Mouse (Mus musculus): ENCODE results near the gene Prokr1. TPM values are rescaled to one million over a fixed set of nuclear protein-coding genes. Genes with fewer than 3 reads are reported as not detected.

The Prokr1 gene
- total and polyA plus RNA-seq, 3 experiments = 1.3 to 1.4 TPM; not detected in 1

DNA sequence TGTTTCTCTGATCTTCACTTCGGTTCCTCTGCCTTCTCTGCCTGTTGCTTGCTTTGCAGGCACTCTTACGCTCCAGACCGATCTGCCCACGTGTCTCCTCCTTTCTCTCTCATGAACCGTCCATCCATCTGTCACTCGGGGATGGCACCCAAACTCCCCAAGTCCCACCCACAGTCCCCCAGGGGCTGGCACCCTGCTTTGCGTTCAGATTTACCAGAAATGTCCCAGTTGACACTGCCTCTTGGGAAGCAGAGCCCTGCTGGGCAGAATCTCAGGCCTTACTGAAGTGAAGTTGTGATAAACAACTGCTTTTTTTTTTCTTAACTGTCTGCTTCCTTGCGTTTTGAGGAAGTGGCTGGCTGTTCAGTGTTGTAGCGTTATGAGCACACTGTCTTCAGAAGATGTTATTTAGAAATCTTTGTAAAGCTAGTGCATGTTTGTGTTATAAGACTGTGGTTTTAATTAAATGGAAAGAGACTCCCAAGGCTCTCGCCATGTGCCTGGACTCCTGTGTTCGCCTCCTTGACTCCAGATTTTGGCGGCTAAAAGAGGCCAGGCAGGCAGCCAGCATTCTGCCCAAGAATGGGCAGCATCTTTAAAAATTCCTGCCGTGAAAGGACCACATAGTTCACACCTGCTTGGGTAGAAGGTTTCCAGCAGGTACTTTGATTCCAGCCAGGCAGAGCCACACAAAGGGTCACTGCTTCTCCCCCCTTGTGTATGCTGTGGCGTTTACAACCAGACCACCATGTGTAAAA lies 57.4 kb downstream of the Prokr1 start, which contains the start of gene Arhgap25 (continued):
- no peak for TF ChIP-seq ZKSCAN1 (IDR thresholded peaks at IDR 0.05; ENCODE audit: low read depth, low read length)
- no peak for TF ChIP-seq RAD21 (IDR thresholded peaks at IDR 0.05; ENCODE audit: low read depth, low read length)
- TF ChIP-seq MAFK (IDR thresholded peaks at IDR 0.05; ENCODE audit: borderline replicate concordance, low read depth, low read length) = no peak
- no peak for TF ChIP-seq NRF1 (IDR thresholded peaks at IDR 0.05; ENCODE audit: insufficient read depth, low read depth, low read length, poor library complexity, severe bottlenecking)
- peak; percentile 37 for TF ChIP-seq NELFE (IDR thresholded peaks at IDR 0.05; ENCODE audit: low read depth, low read length)
- no peak for TF ChIP-seq CHD2 (IDR thresholded peaks at IDR 0.05; ENCODE audit: low read length)
- no peak for TF ChIP-seq BHLHE40 (IDR thresholded peaks at IDR 0.05; ENCODE audit: borderline replicate concordance, low read depth, low read length)
- TF ChIP-seq GATA1 (IDR thresholded peaks at IDR 0.05; ENCODE audit: low read depth, low read length) = peak; percentile 48; the same call in 1 of the 2 replicates

DNA sequence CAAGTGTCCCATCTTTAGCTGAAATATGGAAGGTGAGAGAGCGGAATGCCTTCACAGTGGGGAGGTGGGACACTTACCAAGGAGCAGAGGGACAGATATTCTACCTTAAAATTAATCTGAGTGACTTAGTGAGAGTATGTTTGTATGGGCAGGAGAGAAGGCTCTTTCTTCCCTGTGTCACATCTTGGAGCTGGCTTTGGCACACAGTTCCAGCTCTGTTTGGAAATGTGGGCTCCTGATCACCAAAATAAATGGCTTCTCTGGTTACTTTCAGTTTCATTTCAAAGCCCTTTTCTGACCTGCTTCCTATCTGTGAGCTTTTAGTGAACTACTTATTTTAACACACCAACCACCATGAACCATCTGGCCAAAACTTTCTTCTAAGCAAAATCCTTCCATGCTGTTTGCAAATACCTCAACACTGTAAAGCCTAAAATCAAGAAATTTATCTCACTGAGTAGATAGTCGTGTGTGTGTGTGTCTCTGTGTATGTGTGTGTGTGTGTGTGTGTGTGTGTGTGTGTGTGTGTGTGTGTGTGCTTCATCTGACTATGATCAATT lies 59.0 kb downstream of the Prokr1 start:
- Histone ChIP-seq H3K4me3 (ENCODE audit: control insufficient read depth in 1 of 2, insufficient read depth in 1 of 2, low read depth in 2 of 2, low read length in 2 of 2) (peak overlapping the region; percentile 33 to 73), H3K27ac (ENCODE audit: control insufficient read depth, low read depth, low read length) (peak overlapping the region; percentile 15; the same call in 1 of the 2 replicates), H3K9ac (ENCODE audit: control insufficient read depth, low read depth, low read length, poor library complexity, severe bottlenecking) (peak overlapping the region; percentile 54)

DNA sequence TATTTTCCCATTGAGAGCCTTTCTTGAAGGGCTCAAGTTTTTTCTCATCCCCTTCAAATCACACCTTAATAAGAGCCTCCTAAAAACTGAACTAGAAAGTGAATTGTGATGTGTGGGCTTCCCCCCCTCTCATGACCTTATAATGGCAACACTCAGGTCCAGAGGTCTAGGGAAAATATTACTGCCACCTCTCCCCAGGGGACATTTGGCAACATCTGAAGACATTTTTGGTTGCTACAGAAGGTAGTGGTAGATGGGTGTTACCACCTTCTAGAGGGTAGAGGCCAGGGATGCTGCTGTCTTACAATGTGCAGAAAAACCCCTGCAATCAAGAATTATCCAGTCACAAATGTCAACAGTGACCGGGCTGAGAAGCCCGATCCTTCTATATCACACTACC lies 60.2 kb downstream of the Prokr1 start:
- H3K9ac ChIP-seq (ENCODE audit: control insufficient read depth, low read depth, low read length, poor library complexity, severe bottlenecking) = no peak overlapping the region
- H3K9me3 ChIP-seq (replicated peaks; ENCODE audit: insufficient read depth, low read length) = no peaks in the 10 kb centered on the region
- no peak overlapping the region for H3K4me3 ChIP-seq (ENCODE audit: control insufficient read depth in 1 of 2, insufficient read depth in 1 of 2, low read depth in 2 of 2, low read length in 2 of 2)
- H3K4me1 ChIP-seq (ENCODE audit: control insufficient read depth in 1 of 2, insufficient read depth in 2 of 2, low read length in 2 of 2) = peaks cover 11 to 22% of the 10 kb centered on the region in 2 experiments
- DNase-seq (ENCODE audit: low read depth, low spot score) = no peak
- peaks cover 0 to 27% of the 10 kb centered on the region in 2 experiments; a peak in 2 of 4 replicates for H3K36me3 ChIP-seq (ENCODE audit: control insufficient read depth in 1 of 2, insufficient read depth in 2 of 2, low read length in 2 of 2)
- no peaks in the 10 kb centered on the region; the same call in 1 of the 2 replicates for H3K79me2 ChIP-seq (ENCODE audit: control insufficient read depth, insufficient read depth, low read length, poor library complexity)
- no peaks in the 10 kb centered on the region for H3K27me3 ChIP-seq (ENCODE audit: control insufficient read depth in 1 of 2, insufficient read depth in 2 of 2, low read length in 2 of 2)
- no peak for TF ChIP-seq TBP (IDR thresholded peaks at IDR 0.05; ENCODE audit: low read depth, low read length)
- no peak overlapping the region for H3K27ac ChIP-seq (ENCODE audit: control insufficient read depth, low read depth, low read length)

More for the DNA sequence above, 59.0 kb downstream of the Prokr1 start:
- Histone ChIP-seq H3K4me1 (ENCODE audit: control insufficient read depth in 1 of 2, insufficient read depth in 2 of 2, low read length in 2 of 2) (peaks cover 11 to 22% of the 10 kb centered on the region in 2 experiments), H3K79me2 (ENCODE audit: control insufficient read depth, insufficient read depth, low read length, poor library complexity) (no peaks in the 10 kb centered on the region; the same call in 1 of the 2 replicates), H3K36me3 (ENCODE audit: control insufficient read depth in 1 of 2, insufficient read depth in 2 of 2, low read length in 2 of 2) (peaks cover 0 to 27% of the 10 kb centered on the region in 2 experiments; a peak in 2 of 4 replicates), H3K27me3 (ENCODE audit: control insufficient read depth in 1 of 2, insufficient read depth in 2 of 2, low read length in 2 of 2) (no peaks in the 10 kb centered on the region), H3K9me3 (replicated peaks; ENCODE audit: insufficient read depth, low read length) (no peaks in the 10 kb centered on the region)
- no peak for DNase-seq (ENCODE audit: low read depth, low spot score)
- no peak for TF ChIP-seq BHLHE40 (IDR thresholded peaks at IDR 0.05; ENCODE audit: borderline replicate concordance, low read depth, low read length)
- peak; percentile 12; the same call in 1 of the 2 replicates for TF ChIP-seq GATA1 (IDR thresholded peaks at IDR 0.05; ENCODE audit: low read depth, low read length)

Other genes starting within 250 kb of the Prokr1 start
- not detected in 2 replicates for gene Gkn1, start 239.8 kb downstream of the Prokr1 start, total RNA-seq (2012; rRNA removed)
- not detected for gene Gkn1, start 239.8 kb downstream of the Prokr1 start, polyA plus RNA-seq (2012; ENCODE audit: insufficient read depth in 1 of 2, insufficient read length in 2 of 2, low read depth in 1 of 2, low replicate concordance in 2 of 2, missing spikeins in 1 of 2)
- gene Gkn2, start 217.4 kb downstream of the Prokr1 start, total RNA-seq (2012; rRNA removed) = not detected in 2 replicates
- gene Gkn2, start 217.4 kb downstream of the Prokr1 start, polyA plus RNA-seq (2012; ENCODE audit: insufficient read depth in 1 of 2, insufficient read length in 2 of 2, low read depth in 1 of 2, low replicate concordance in 2 of 2, missing spikeins in 1 of 2) = not detected
- gene Gkn3, start 201.8 kb downstream of the Prokr1 start, total RNA-seq (2012; rRNA removed) = not detected in 2 replicates
- under 1 TPM in 1 of 2 experiments, not detected in 1; 0.36 TPM for gene Gkn3, start 201.8 kb downstream of the Prokr1 start, polyA plus RNA-seq (2012; ENCODE audit: insufficient read depth in 1 of 2, insufficient read length in 2 of 2, low read depth in 1 of 2, low replicate concordance in 2 of 2, missing spikeins in 1 of 2)
- gene Bmp10, start 161.7 kb downstream of the Prokr1 start, total RNA-seq (2012; rRNA removed) = not detected in 2 replicates
- not detected for gene Bmp10, start 161.7 kb downstream of the Prokr1 start, polyA plus RNA-seq (2012; ENCODE audit: insufficient read depth in 1 of 2, insufficient read length in 2 of 2, low read depth in 1 of 2, low replicate concordance in 2 of 2, missing spikeins in 1 of 2)
- gene Arhgap25, start 57.5 kb downstream of the Prokr1 start, total RNA-seq (2012; rRNA removed) = 3.4 and 3.5 TPM in 2 replicates
- gene Arhgap25, start 57.5 kb downstream of the Prokr1 start, polyA plus RNA-seq (2012; ENCODE audit: insufficient read depth in 1 of 2, insufficient read length in 2 of 2, low read depth in 1 of 2, low replicate concordance in 2 of 2, missing spikeins in 1 of 2) = 1 to 10 TPM in 1 of 2 experiments, not detected in 1; 5.2 TPM
- gene Aplf, start 81.5 kb upstream of the Prokr1 start, total RNA-seq (2012; rRNA removed) = 12.6 and 14.5 TPM in 2 replicates
- 10 to 100 TPM in 1 of 2 experiments, not detected in 1; 20.3 TPM for gene Aplf, start 81.5 kb upstream of the Prokr1 start, polyA plus RNA-seq (2012; ENCODE audit: insufficient read depth in 1 of 2, insufficient read length in 2 of 2, low read depth in 1 of 2, low replicate concordance in 2 of 2, missing spikeins in 1 of 2)
- 0.27 TPM in 1 of 2 replicates, not detected in the other for gene Efcc1, start 140.1 kb upstream of the Prokr1 start, total RNA-seq (2012; rRNA removed)
- 1 to 10 TPM in 1 of 2 experiments, not detected in 1; 1.2 TPM for gene Efcc1, start 140.1 kb upstream of the Prokr1 start, polyA plus RNA-seq (2012; ENCODE audit: insufficient read depth in 1 of 2, insufficient read length in 2 of 2, low read depth in 1 of 2, low replicate concordance in 2 of 2, missing spikeins in 1 of 2)
- 2.4 and 3.9 TPM in 2 replicates for gene Gp9, start 187.3 kb upstream of the Prokr1 start, total RNA-seq (2012; rRNA removed)
- 10 to 100 TPM in 1 of 2 experiments, not detected in 1; 11.1 TPM for gene Gp9, start 187.3 kb upstream of the Prokr1 start, polyA plus RNA-seq (2012; ENCODE audit: insufficient read depth in 1 of 2, insufficient read length in 2 of 2, low read depth in 1 of 2, low replicate concordance in 2 of 2, missing spikeins in 1 of 2)
- 3.1 and 4.0 TPM in 2 replicates for gene Rab43, start 221.4 kb upstream of the Prokr1 start, total RNA-seq (2012; rRNA removed)
- gene Rab43, start 221.4 kb upstream of the Prokr1 start, polyA plus RNA-seq (2012; ENCODE audit: insufficient read depth in 1 of 2, insufficient read length in 2 of 2, low read depth in 1 of 2, low replicate concordance in 2 of 2, missing spikeins in 1 of 2) = 10 to 100 TPM in 1 of 2 experiments, not detected in 1; 13.2 TPM
- gene Gm45140, start 245.1 kb upstream of the Prokr1 start, total RNA-seq (2012; rRNA removed) = 9.6 and 9.9 TPM in 2 replicates
- 10 to 100 TPM in 1 of 2 experiments, not detected in 1; 26.2 TPM for gene Gm45140, start 245.1 kb upstream of the Prokr1 start, polyA plus RNA-seq (2012; ENCODE audit: insufficient read depth in 1 of 2, insufficient read length in 2 of 2, low read depth in 1 of 2, low replicate concordance in 2 of 2, missing spikeins in 1 of 2)
- gene Isy1, start 248.1 kb upstream of the Prokr1 start, total RNA-seq (2012; rRNA removed) = 60.5 and 64.5 TPM in 2 replicates
- gene Isy1, start 248.1 kb upstream of the Prokr1 start, polyA plus RNA-seq (2012; ENCODE audit: insufficient read depth in 1 of 2, insufficient read length in 2 of 2, low read depth in 1 of 2, low replicate concordance in 2 of 2, missing spikeins in 1 of 2) = 100 to 1,000 TPM in 1 of 2 experiments, not detected in 1; 115 TPM